In genomic region chr6:42343361-42344120, GRCm38 (mm10) we compare ENCODE assay signal across 11 mouse cellular contexts. TPM values are rescaled to one million over a fixed set of nuclear protein-coding genes. Genes with fewer than 3 reads are reported as not detected.
DNase-seq lines count a peak whose midpoint lies in the region; ATAC-seq lines count a peak whose summit lies in the region.
"Had no signal": no experiment of that assay in that cellular context is flagged by ENCODE, and none has a peak within 500 bp of the region (broad histone marks: within the 10 kb centered on the region; RNA-seq: fewer than 3 reads in every experiment).

No protein-coding gene starts in this region.

- peak; percentile 16 to 33 for DNase-seq in lung, postnatal 4 days
- DNase-seq in lung, postnatal 10 days, result no peak
- peak; percentile 89 to 95 for DNase-seq in cerebellum, adult 18-20 months
- DNase-seq in thymus, postnatal 36 days, result peak; percentile 71 to 80
- no peak for DNase-seq in kidney, adult 11 months
- DNase-seq: gastrocnemius, postnatal 14 days; retina, postnatal 1 day had no signal

- no peaks in the 10 kb centered on the region for H3K27me3 ChIP-seq in hindbrain, embryonic 12.5 days
- H3K27me3 ChIP-seq: liver, embryonic 15.5 days had no signal

- H3K36me3 ChIP-seq in macrophage (ENCODE audit: inconsistent target), result no peaks in the 10 kb centered on the region
- no peaks in the 10 kb centered on the region for H3K36me3 ChIP-seq in hindbrain, embryonic 12.5 days
- H3K36me3 ChIP-seq: liver, embryonic 15.5 days had no signal

- no peak overlapping the region for H3K4me3 ChIP-seq in macrophage (ENCODE audit: inconsistent target)
- H3K4me3 ChIP-seq in hindbrain, embryonic 12.5 days, result no peak overlapping the region
- H3K4me3 ChIP-seq: liver, embryonic 15.5 days had no signal

- H3K9ac ChIP-seq in hindbrain, embryonic 12.5 days, result no peak overlapping the region
- H3K9ac ChIP-seq: liver, embryonic 15.5 days had no signal

- no peak for ATAC-seq in hindbrain, embryonic 12.5 days (ENCODE audit: low FRiP score)

- H3K27ac ChIP-seq in macrophage, result 0 out of 2 replicates have a peak overlapping the region, but pooled peaks have one; percentile 10
- no peak overlapping the region for H3K27ac ChIP-seq in hindbrain, embryonic 12.5 days
- H3K27ac ChIP-seq: liver, embryonic 15.5 days had no signal

- peaks cover under 1% of the 10 kb centered on the region; the same call in 1 of the 2 replicates for H3K4me1 ChIP-seq in hindbrain, embryonic 12.5 days

- no peak overlapping the region for H3K4me2 ChIP-seq in hindbrain, embryonic 12.5 days (replicated peaks)
- H3K4me2 ChIP-seq: liver, embryonic 15.5 days had no signal

- no peaks in the 10 kb centered on the region for H3K79me2 ChIP-seq in macrophage (ENCODE audit: inconsistent target)

- no peaks in the 10 kb centered on the region for H3K9me3 ChIP-seq in hindbrain, embryonic 12.5 days (replicated peaks)
- H3K9me3 ChIP-seq: liver, embryonic 15.5 days had no signal

- 24% methylated on average over 9 of the region's 9 CpGs for WGBS in macrophage (ENCODE audit: missing documents)
- 90% methylated on average over 9 of the region's 9 CpGs for WGBS in hindbrain, embryonic 12.5 days

RNA-seq across cellular contexts. Expression of gene Zyx, which starts 5.9 kb away (rescaled TPM):
- total RNA-seq in macrophage (2018; cell fraction: chromatin; rRNA removed), result 100 to 1,000 TPM in 7 of 26 experiments, 10 to 100 TPM in 19; 41.7 to 199 (median 80.2) TPM
- 100 to 1,000 TPM in 21 of 26 experiments, 10 to 100 TPM in 5; 77.4 to 214 (median 117) TPM for total RNA-seq in macrophage (2018; cell fraction: cytosol; rRNA removed)
- 100 to 1,000 TPM in 11 of 26 experiments, 10 to 100 TPM in 15; 54.6 to 321 (median 99.8) TPM for total RNA-seq in macrophage (2018; cell fraction: nucleus; rRNA removed)
- 63.6 to 176 TPM (median 108 TPM) in 3 replicates for polyA plus RNA-seq in macrophage (2018)
- 71.4 and 82.5 TPM in 2 replicates for polyA plus RNA-seq in hindbrain, embryonic 12.5 days (2016; fragmentation: Nextera tagmentation; extraction: Ambion mirVana)

RNA-seq across cellular contexts. Expression of gene Fam131b, which starts 19.1 kb away (rescaled TPM):
- under 1 TPM in 1 of 26 experiments, not detected in 25; 0.16 TPM for total RNA-seq in macrophage (2018; cell fraction: chromatin; rRNA removed)
- not detected for total RNA-seq in macrophage (2018; cell fraction: cytosol; rRNA removed)
- not detected for total RNA-seq in macrophage (2018; cell fraction: nucleus; rRNA removed)
- not detected in 3 replicates for polyA plus RNA-seq in macrophage (2018)
- polyA plus RNA-seq in hindbrain, embryonic 12.5 days (2016; fragmentation: Nextera tagmentation; extraction: Ambion mirVana), result 4.3 and 4.9 TPM in 2 replicates
- polyA plus RNA-seq: liver, embryonic 15.5 days had no signal

RNA-seq across cellular contexts. Expression of gene Epha1, which starts 29.5 kb away (rescaled TPM):
- total RNA-seq in macrophage (2018; cell fraction: chromatin; rRNA removed), result under 1 TPM in 2 of 26 experiments, not detected in 24; 0.16 to 0.25 TPM
- under 1 TPM in 1 of 26 experiments, not detected in 25; 0.03 TPM for total RNA-seq in macrophage (2018; cell fraction: cytosol; rRNA removed)
- not detected for total RNA-seq in macrophage (2018; cell fraction: nucleus; rRNA removed)
- not detected in 3 replicates for polyA plus RNA-seq in macrophage (2018)
- 1.9 and 2.4 TPM in 2 replicates for polyA plus RNA-seq in hindbrain, embryonic 12.5 days (2016; fragmentation: Nextera tagmentation; extraction: Ambion mirVana)

RNA-seq across cellular contexts. Expression of gene Tas2r143, which starts 56.5 kb away (rescaled TPM):
- 1 to 10 TPM in 15 of 26 experiments, under 1 TPM in 1, not detected in 10; 0.92 to 4.6 (median 1.8) TPM for total RNA-seq in macrophage (2018; cell fraction: chromatin; rRNA removed)
- not detected for total RNA-seq in macrophage (2018; cell fraction: cytosol; rRNA removed)
- 1 to 10 TPM in 8 of 26 experiments, under 1 TPM in 4, not detected in 14; 0.61 to 2.4 (median 1.1) TPM for total RNA-seq in macrophage (2018; cell fraction: nucleus; rRNA removed)
- not detected in 3 replicates for polyA plus RNA-seq in macrophage (2018)
- polyA plus RNA-seq in hindbrain, embryonic 12.5 days (2016; fragmentation: Nextera tagmentation; extraction: Ambion mirVana), result not detected in 2 replicates
- polyA plus RNA-seq: intestine, embryonic 14.5 days; liver, embryonic 15.5 days had no signal

RNA-seq across cellular contexts. Expression of gene Clcn1, which starts 57.1 kb away (rescaled TPM):
- total RNA-seq in macrophage (2018; cell fraction: chromatin; rRNA removed), result 1 to 10 TPM in 10 of 26 experiments, under 1 TPM in 10, not detected in 6; 0.22 to 1.7 (median 1.0) TPM
- total RNA-seq in macrophage (2018; cell fraction: cytosol; rRNA removed), result under 1 TPM in 20 of 26 experiments, not detected in 6; 0.04 to 0.20 (median 0.07) TPM
- total RNA-seq in macrophage (2018; cell fraction: nucleus; rRNA removed), result 1 to 10 TPM in 1 of 26 experiments, under 1 TPM in 17, not detected in 8; 0.12 to 2.8 (median 0.40) TPM
- 0.09 to 0.34 TPM in 2 of 3 replicates, not detected in the other for polyA plus RNA-seq in macrophage (2018)
- polyA plus RNA-seq in hindbrain, embryonic 12.5 days (2016; fragmentation: Nextera tagmentation; extraction: Ambion mirVana), result 1.4 and 1.7 TPM in 2 replicates

Comparison
In these comparisons a context has a peak if more than half of its experiments do, and no peak if none do; other contexts are left out.
1. DNase-seq: peak in lung, postnatal 4 days (2 of 2), cerebellum, adult 18-20 months (2 of 2) and thymus, postnatal 36 days (2 of 2); none in lung, postnatal 10 days (single experiment) and kidney, adult 11 months (single experiment).